Mouse (Mus musculus) macrophage (primary cell): Measurements from ENCODE around the gene Rtn4ip1. TPM values are rescaled to one million over a fixed set of nuclear protein-coding genes. Genes with fewer than 3 reads are reported as not detected.
"Not testable (repeated sequence)": the region's sequence is repeated elsewhere in the genome, so short reads cannot be mapped to it uniquely, and the experiment has no call there.

Experiments
- H3K27ac ChIP-seq: fragments of 350-480 bp; formaldehyde crosslinking; 2 replicates; pipeline ENCODE4 v1.9.0; 2021
- H3K36me3 ChIP-seq: fragments of 350-480 bp; formaldehyde crosslinking; 2 replicates; pipeline ENCODE4 v1.9.0; 2021; ENCODE audit errors: inconsistent target
- H3K4me3 ChIP-seq: fragments of 350-480 bp; formaldehyde crosslinking; 2 replicates; pipeline ENCODE4 v1.9.0; 2021; ENCODE audit errors: inconsistent target
- H3K79me2 ChIP-seq: fragments of 350-480 bp; formaldehyde crosslinking; 2 replicates; pipeline ENCODE4 v1.9.0; 2021; ENCODE audit errors: inconsistent target
- WGBS: methylation state at CpG from one replicate; pipeline ENCODE4 v1.1.7; 2026; ENCODE audit warnings: inconsistent platforms; ENCODE audit not compliant: missing documents; 5-methylcytosine and 5-hydroxymethylcytosine counted together
- polyA plus RNA-seq: library from polyadenylated mRNA; stranded (reverse); fragments of 250-400 nt; gene quantifications from 3 replicates; pipeline ENCODE4 v1.2.4, GENCODE M21; 2018; ENCODE audit warnings: inconsistent platforms

Rtn4ip1 gene
- polyA plus RNA-seq, 1 experiment from 2014 or later: 7.9 TPM

- WGBS: 77% methylated on average over 3 of the region's 3 CpGs
- Histone ChIP-seq H3K36me3 (peaks cover 69% of the 10 kb centered on the region), H3K79me2 (no peaks in the 10 kb centered on the region), H3K4me3 (no peak overlapping the region), H3K27ac (no peak overlapping the region)
Measured at GRCm38 (mm10) chr10:43977353-43977752, 75.7 kb downstream of the Rtn4ip1 start.

GRCm38 (mm10) chr10:43980080-43980479 is 78.5 kb downstream of the Rtn4ip1 start:
- Histone ChIP-seq H3K36me3 (peaks cover 57% of the 10 kb centered on the region), H3K79me2 (no peaks in the 10 kb centered on the region), H3K4me3 (no peak overlapping the region), H3K27ac (no peak overlapping the region)
- WGBS: 9% methylated on average over 1 of the region's 1 CpGs

- H3K36me3 ChIP-seq: peaks cover 53% of the 10 kb centered on the region
- H3K79me2 ChIP-seq, H3K4me3 ChIP-seq, H3K27ac ChIP-seq: not testable (repeated sequence)
- 87% methylated on average over 3 of the region's 3 CpGs for WGBS
Measured at GRCm38 (mm10) chr10:43980742-43981141, 79.1 kb downstream of the Rtn4ip1 start.

DNA sequence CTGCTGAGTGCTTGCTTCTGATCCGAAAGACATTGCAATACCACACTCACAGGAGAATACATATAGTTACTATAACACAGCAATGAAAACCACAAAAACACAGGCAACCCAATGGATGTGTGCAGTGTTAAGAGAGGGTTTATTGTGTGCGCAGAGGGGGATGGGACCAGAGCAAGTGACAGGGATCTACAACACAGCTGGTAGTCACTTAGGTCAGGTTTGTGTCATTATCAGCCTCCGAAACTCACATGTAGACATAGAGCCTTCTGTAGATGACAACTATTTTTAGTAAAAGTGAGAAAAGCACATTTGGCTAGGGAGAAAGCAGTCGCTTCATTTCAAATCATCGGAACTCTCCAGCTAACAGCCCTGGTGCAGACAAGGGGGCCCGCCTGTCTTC is 80.9 kb downstream of the Rtn4ip1 start:
- H3K27ac ChIP-seq: no peak overlapping the region
- H3K36me3 ChIP-seq: peaks cover 58% of the 10 kb centered on the region
- H3K79me2 ChIP-seq: no peaks in the 10 kb centered on the region
- no peak overlapping the region for H3K4me3 ChIP-seq
- 93% methylated on average over 6 of the region's 6 CpGs for WGBS

DNA sequence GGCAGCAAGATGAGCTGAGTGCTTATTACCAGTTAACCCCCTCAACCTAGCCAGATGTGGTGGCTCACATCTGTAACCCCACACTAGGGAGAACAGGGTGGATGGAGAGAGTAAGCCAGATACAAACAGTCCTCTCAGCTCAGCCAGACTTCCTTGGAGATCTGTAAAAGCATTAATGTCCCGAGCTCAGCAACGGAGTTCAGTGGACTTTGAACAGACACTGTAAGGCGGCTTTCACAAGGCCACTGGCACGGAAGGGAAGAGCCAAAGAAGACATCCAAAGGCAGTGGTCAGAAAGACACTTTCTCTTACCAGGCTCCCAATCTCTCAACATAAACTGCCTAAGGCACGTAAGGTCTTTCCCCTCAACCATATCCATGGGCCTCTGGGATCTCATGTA is 81.6 kb downstream of the Rtn4ip1 start:
- Histone ChIP-seq H3K27ac (no peak overlapping the region), H3K4me3 (no peak overlapping the region), H3K79me2 (no peaks in the 10 kb centered on the region), H3K36me3 (peaks cover 58% of the 10 kb centered on the region)
- 95% methylated on average over 5 of the region's 5 CpGs for WGBS

DNA sequence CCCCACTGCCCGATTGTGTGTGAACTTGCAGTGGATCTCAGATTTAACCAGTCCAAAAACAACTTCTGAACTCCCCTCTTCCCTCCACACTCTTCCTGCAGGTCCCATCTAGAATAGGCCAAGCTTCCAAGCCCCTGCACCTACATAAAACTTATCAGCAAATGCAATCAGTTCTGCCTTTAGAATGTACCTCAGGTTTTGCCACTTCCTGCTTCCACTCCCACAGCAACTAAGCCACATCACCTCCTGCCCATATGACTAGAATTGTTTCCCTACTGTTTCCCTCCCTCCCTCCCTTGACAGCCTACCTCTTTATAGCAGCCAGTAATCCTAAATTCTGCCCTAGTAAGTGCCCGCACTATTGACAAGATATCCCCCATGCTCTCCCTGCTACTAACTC is 82.3 kb downstream of the Rtn4ip1 start:
- Histone ChIP-seq H3K79me2 (no peaks in the 10 kb centered on the region), H3K4me3 (no peak overlapping the region), H3K36me3 (peaks cover 58% of the 10 kb centered on the region), H3K27ac (no peak overlapping the region)
- 60% methylated on average over 2 of the region's 2 CpGs for WGBS

DNA sequence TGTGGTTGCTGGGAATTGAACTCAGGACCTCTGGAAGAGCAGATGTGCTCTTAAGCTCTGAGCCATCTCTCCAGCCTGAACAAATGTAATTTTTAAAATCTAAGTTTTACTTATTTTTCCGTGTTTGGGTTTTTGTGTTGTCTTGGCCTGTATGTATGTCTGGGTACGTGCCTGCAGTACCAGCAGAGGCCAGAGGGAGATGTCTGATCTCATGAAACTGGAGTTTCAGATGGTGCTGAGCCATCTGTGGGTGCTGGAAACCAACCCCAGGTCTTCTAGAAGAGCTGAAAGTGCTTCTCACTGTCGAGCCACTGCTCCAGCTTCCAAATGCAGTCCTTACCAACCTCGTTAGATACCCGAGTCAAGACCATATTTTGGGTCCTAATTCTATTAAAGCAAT is 89.7 kb downstream of the Rtn4ip1 start:
- Histone ChIP-seq H3K79me2 (peaks cover 32% of the 10 kb centered on the region), H3K4me3 (no peak overlapping the region), H3K27ac (no peak overlapping the region), H3K36me3 (peaks cover 58% of the 10 kb centered on the region)
- WGBS: 100% methylated on average over 5 of the region's 5 CpGs

- peaks cover 42% of the 10 kb centered on the region for H3K79me2 ChIP-seq
- H3K4me3 ChIP-seq: no peak overlapping the region
- H3K36me3 ChIP-seq: peaks cover 49% of the 10 kb centered on the region
- no peak overlapping the region for H3K27ac ChIP-seq
- 60% methylated on average over 5 of the region's 5 CpGs for WGBS
Measured at GRCm38 (mm10) chr10:43992506-43992905, 90.9 kb downstream of the Rtn4ip1 start.

GRCm38 (mm10) chr10:43993198-43993597 is 91.6 kb downstream of the Rtn4ip1 start:
- peaks cover 48% of the 10 kb centered on the region for H3K36me3 ChIP-seq
- no peak overlapping the region for H3K4me3 ChIP-seq
- no peak overlapping the region for H3K27ac ChIP-seq
- WGBS: 89% methylated on average over 6 of the region's 6 CpGs
- peaks cover 49% of the 10 kb centered on the region for H3K79me2 ChIP-seq

DNA sequence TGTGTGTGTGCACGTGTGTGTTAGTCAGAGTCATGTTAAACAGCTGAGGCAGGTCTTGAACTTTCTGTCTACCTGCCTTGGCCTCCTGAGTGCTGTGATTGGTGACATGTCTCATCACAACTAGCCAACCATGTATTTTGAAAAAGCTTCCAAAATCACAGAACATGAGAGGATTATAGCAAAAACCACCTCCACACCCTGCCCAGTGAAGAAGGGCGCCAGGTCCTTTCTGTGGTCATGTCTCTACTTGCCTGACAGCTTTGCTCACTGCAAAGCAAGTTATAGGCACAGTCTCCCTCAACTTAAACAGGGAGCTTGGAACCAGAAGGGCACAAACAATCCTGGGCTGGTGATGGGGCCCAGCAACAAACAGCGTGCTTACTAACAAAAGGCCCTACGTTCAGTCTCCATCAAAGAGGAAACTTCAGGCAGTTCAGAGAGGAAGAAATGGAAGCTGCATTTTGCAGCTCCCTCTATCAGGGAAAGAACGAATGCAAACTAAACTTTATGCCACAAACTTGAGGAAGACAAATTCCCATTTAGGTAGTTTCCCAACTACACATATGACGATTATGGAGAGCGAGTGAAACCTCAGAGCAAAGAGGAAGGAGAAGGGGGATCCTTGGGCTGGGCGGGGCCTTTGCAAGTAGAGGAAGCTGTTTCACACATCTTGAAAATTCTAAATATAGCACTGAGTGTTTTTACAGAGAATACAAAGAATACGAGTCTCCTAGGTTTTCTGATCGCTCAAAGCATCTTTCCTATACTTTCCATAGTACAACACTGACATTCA is 94.4 kb downstream of the Rtn4ip1 start:
- no peak overlapping the region for H3K4me3 ChIP-seq
- peak overlapping the region; percentile 83 for H3K27ac ChIP-seq
- 24% methylated on average over 10 of the region's 10 CpGs for WGBS
- H3K36me3 ChIP-seq: peaks cover 25% of the 10 kb centered on the region
- peaks cover 78% of the 10 kb centered on the region for H3K79me2 ChIP-seq

DNA sequence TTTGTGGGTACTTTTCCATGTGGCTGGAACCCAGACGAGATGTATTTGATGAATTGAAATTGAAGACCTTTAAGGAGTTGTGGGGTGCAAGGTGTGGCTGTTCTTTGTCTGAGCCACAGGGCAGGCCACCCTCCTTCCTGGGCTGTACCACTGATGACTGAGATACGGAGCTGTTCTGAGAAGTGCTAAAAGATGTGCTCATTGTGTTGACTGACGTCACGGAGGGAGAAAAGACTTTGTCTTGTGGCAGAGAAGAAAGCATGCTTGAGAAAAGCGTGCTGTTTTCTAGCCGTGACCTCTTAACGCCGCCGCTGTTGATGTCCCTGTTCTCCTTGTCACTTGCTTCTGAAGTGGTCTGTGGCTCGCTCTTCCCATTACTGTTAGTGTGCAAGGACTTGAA is 95.7 kb downstream of the Rtn4ip1 start:
- Histone ChIP-seq H3K79me2 (peaks cover 90% of the 10 kb centered on the region), H3K4me3 (no peak overlapping the region), H3K27ac (peak overlapping the region; percentile 83), H3K36me3 (peaks cover 13% of the 10 kb centered on the region)
- WGBS: 87% methylated on average over 10 of the region's 10 CpGs

- H3K27ac ChIP-seq: peak overlapping the region; percentile 52
- H3K79me2 ChIP-seq: peaks cover 96% of the 10 kb centered on the region
- no peak overlapping the region for H3K4me3 ChIP-seq
- H3K36me3 ChIP-seq: peaks cover 9% of the 10 kb centered on the region; the same call in 1 of the 2 replicates
- WGBS: 85% methylated on average over 9 of the region's 9 CpGs
Measured at GRCm38 (mm10) chr10:43998023-43998422, 96.4 kb downstream of the Rtn4ip1 start.

DNA sequence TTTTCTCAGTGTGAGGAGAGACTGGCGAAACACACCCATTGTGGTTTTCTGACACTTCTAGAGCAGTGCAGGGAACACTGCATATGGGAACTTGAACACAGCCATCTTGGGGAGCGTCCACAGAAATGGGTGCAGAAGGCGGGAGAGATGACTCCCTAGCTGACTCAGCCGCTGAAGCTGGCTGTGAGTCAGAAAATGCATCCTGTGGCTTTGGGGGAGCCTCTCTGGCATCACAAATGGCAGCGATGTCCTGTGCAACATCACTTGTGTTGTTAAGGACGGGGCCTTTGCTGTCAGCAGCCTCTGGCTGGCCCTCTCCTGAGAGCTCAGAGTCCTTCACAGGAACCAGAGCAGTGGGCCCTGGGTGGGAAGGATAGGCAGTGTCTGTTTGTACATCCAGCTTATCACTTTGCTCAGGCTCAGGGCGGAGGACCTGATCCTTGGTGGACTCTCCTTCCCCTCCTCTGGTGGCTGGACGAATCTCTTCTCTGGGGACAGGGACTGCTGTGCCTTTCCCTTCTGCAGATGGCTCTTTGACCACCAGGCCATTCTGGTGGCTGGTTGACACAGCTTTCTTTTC is 97.0 kb downstream of the Rtn4ip1 start:
- Histone ChIP-seq H3K27ac (peak overlapping the region; percentile 52), H3K36me3 (peaks cover 9% of the 10 kb centered on the region; the same call in 1 of the 2 replicates), H3K4me3 (no peak overlapping the region), H3K79me2 (peaks cover 94% of the 10 kb centered on the region)
- 49% methylated on average over 8 of the region's 8 CpGs for WGBS

GRCm38 (mm10) chr10:44000156-44000865 is 98.7 kb downstream of the Rtn4ip1 start:
- H3K27ac ChIP-seq: no peak overlapping the region
- H3K36me3 ChIP-seq: peaks cover 9% of the 10 kb centered on the region; the same call in 1 of the 2 replicates
- peaks cover 76% of the 10 kb centered on the region for H3K79me2 ChIP-seq
- no peak overlapping the region for H3K4me3 ChIP-seq
- WGBS: 88% methylated on average over 2 of the region's 2 CpGs
